Mouse (Mus musculus): ENCODE measurements around the gene Prmt9.

Prmt9 gene

GRCm38 (mm10) chr8:77549121-77549706, at the start of gene Prmt9:
Prmt9 (plus strand) TSS chr8:77549397.
- peak; percentile 83 for DNase-seq (ENCODE audit: low read depth, low spot score)

GRCm38 (mm10) chr8:77500264-77500663, 48.9 kb upstream of the Prmt9 start:
- no peak for DNase-seq (ENCODE audit: low read depth, low spot score)

GRCm38 (mm10) chr8:77501131-77501530, 48.1 kb upstream of the Prmt9 start:
- no peak for DNase-seq (ENCODE audit: low read depth, low spot score)

GRCm38 (mm10) chr8:77502547-77502946, 46.6 kb upstream of the Prmt9 start:
- DNase-seq (ENCODE audit: low read depth, low spot score), result no peak

- no peak for DNase-seq (ENCODE audit: low read depth, low spot score)
Measured at GRCm38 (mm10) chr8:77506539-77506938, 42.7 kb upstream of the Prmt9 start.

GRCm38 (mm10) chr8:77507510-77508035, 41.6 kb upstream of the Prmt9 start:
- DNase-seq (ENCODE audit: low read depth, low spot score), result no peak

- no peak for DNase-seq (ENCODE audit: low read depth, low spot score)
Measured at GRCm38 (mm10) chr8:77509044-77509443, 40.2 kb upstream of the Prmt9 start.

- no peak for DNase-seq (ENCODE audit: low read depth, low spot score)
Measured at GRCm38 (mm10) chr8:77510426-77510825, 38.8 kb upstream of the Prmt9 start.

GRCm38 (mm10) chr8:77511750-77512493, 37.3 kb upstream of the Prmt9 start:
- no peak for DNase-seq (ENCODE audit: low read depth, low spot score)

GRCm38 (mm10) chr8:77515201-77515600, 34.0 kb upstream of the Prmt9 start:
- no peak for DNase-seq (ENCODE audit: low read depth, low spot score)

GRCm38 (mm10) chr8:77515786-77516185, 33.4 kb upstream of the Prmt9 start:
- no peak for DNase-seq (ENCODE audit: low read depth, low spot score)

GRCm38 (mm10) chr8:77516845-77517244, 32.4 kb upstream of the Prmt9 start:
- DNase-seq (ENCODE audit: low read depth, low spot score), result no peak

- peak; percentile 50 for DNase-seq (ENCODE audit: low read depth, low spot score)
Measured at GRCm38 (mm10) chr8:77517301-77518200, 31.6 kb upstream of the Prmt9 start, which contains the start of gene Arhgap10. Arhgap10 (minus strand) TSS chr8:77517953.

GRCm38 (mm10) chr8:77518201-77519115, 30.7 kb upstream of the Prmt9 start:
- DNase-seq (ENCODE audit: low read depth, low spot score), result no peak

GRCm38 (mm10) chr8:77520601-77521000, 28.6 kb upstream of the Prmt9 start:
- DNase-seq (ENCODE audit: low read depth, low spot score), result no peak

- no peak for DNase-seq (ENCODE audit: low read depth, low spot score)
Measured at GRCm38 (mm10) chr8:77521028-77521785, 28.0 kb upstream of the Prmt9 start.

- no peak for DNase-seq (ENCODE audit: low read depth, low spot score)
Measured at GRCm38 (mm10) chr8:77522984-77523383, 26.2 kb upstream of the Prmt9 start.

GRCm38 (mm10) chr8:77524018-77524615, 25.1 kb upstream of the Prmt9 start:
- no peak for DNase-seq (ENCODE audit: low read depth, low spot score)

- DNase-seq (ENCODE audit: low read depth, low spot score), result no peak
Measured at GRCm38 (mm10) chr8:77524906-77525305, 24.3 kb upstream of the Prmt9 start.

- DNase-seq (ENCODE audit: low read depth, low spot score), result no peak
Measured at GRCm38 (mm10) chr8:77526130-77526529, 23.1 kb upstream of the Prmt9 start.

All from retina, postnatal 7 days (tissue).